Mouse (Mus musculus): ENCODE data around the gene Gstp2.

The Gstp2 gene

DNA sequence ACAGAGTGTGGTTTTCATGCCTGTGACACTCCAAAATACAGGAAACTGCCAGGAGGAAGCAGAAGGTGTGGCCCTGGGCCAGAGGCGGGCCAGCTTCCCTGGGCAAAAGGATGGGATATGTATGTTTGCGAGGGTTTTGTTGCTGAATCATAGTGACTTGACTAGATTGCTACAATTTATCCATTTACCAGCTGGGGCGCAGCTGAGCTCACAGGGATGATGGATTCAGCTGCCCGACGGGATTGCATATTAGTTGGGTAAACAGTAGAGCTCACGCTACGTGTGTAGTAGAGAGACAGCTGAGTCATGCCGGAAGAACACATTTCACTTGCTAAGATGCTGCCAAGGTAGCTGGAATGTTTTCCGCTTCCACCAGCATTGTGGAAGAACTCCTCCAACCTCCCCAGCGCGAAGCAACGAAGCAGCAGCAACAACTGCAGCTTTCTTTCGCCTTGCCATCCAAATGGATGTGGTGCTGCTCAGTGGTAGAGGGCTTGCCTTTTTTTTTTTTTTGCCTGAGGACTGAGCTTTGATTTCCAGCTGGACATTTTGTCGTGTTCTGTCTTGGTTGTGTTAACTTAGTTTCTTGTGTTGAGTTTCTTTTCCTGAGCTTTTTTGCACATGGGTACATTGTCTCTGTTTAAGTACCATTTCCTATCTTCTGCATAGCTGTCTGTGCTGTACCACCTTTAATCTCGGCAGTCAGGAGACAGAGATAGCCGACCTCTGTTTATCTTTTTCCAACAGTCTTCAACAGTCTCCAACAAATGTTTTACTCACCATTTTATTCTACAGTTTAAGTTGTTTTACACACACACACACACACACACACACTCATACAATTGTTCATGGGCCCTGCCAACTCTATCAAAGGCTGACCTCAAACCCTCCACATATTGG, at the start of gene Gstp2:
Gene Gstp2, minus strand, starts transcription at position 58 of the 900 bp plus-strand sequence.
- peak; percentile 84 for DNase-seq (ENCODE audit: low spot score)

DNA sequence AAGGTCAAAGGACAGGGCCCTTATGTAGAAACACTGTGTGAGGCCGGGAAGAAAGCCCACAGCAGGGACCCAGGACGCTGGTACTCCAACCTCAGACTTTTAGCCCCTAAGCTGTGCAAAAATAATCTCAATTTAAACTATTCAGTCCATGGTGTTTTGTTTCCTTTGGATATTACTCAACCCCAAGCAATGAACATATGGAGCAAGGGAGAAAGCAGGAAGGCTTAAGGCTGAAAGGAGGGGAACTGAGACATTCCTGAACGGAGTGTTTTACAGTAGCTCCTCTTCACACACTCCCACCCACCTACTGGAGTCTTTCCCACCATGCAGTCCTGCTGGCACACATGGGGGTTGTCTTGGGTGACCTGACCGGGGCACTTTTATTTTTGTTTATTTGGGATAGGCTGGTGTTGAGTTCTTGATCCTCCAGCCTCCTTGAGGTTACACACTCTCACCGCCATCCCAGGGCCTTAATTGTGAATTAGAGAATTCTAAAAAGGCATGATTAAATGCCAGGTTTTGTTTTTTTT, 49.0 kb upstream of the Gstp2 start:
- DNase-seq (ENCODE audit: low spot score), result no peak

DNA sequence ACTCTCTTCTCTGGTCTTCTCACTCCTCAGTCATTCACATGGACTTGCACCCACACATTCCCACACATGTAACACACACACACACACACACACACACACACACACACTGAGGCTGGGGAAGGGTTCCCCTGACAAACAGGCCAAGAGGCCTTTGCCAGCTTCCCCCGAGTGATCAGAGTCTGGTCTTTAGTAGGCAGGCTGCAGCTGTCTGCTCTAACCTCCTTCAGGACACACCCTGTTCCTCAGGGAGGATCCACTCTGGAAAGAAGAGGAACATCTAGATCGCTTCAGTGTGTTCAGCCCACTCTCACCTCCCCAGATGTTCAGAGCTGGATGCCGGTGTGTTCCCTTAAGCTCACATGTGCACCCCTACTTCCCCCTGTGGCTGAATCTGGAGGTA, 48.5 kb upstream of the Gstp2 start:
- DNase-seq (ENCODE audit: low spot score), result no peak

DNA sequence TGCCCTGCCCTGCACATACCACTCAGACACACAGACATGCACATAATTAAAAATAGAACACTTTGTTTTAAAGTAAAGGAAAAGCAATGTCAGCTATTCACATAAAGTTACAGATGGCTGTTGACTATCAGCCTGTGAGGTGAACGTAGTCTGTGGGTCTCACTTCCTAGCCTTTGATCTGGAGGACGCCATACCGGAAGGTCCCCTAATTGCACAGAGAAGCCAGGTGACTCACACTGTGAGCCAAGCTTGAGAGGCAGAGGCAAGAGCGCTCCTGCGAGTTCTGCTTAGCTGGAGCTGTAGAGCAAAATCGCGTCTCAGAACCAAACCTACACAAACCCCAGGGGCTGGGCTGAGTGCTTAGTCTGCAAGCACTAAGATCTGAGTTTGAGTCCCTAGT, 47.9 kb upstream of the Gstp2 start:
- DNase-seq (ENCODE audit: low spot score), result no peak

DNA sequence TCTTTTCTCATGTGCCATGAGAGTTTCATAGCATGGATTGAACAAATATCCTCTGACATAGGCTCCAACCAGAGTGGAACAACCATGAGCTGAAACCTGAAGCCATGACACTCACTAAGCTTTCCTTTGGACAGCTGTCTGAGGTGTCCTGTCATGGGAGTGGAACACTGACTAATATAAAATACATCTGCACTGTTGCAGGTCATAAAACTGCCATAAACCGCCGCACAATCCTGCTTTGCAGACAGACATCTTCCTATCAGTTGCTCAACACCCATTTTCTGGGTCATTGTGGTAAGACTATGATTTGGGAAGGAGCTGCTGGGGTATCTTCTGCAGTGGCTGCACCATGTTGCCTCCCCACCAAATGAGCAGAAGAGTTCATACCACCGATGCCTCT, 46.9 kb upstream of the Gstp2 start:
- no peak for DNase-seq (ENCODE audit: low spot score)

DNA sequence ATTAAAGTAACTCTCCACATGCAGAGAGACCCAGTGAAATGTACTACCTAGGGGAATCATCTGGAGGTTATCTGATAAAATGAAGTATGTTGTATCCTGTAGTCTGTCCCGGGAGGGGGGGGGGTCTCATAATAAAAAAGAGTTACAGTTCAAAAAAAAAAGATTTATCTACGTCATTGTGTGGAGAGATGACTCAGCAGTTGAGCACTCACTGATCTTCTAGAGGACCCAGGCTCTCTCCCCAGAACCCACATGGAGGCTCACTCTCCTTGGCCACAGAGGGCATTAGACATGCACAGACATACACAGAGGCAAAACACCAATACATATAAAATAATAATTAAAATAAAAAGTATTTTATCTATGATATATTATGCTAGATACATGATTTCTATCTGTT, 45.6 kb upstream of the Gstp2 start:
- no peak for DNase-seq (ENCODE audit: low spot score)

DNA sequence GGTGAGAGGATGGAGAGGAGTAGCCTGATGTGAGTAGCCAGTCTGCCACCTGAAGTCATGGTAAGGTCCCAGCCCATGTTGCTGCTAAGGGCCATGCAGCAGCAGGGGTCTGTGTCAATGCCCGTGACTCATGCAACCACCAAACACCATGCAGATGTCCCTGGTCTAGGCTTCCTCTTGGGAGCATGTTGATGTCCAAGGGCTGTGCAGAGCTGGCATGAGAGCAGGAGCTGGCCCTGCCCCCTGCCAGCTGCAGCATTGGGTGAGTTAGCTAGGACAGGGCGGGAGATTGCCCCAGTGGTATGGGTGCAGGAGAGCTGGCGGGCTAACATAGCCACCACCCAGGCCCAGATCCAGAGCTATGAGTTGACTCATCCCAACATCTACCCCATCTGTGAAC, 44.6 kb upstream of the Gstp2 start:
- no peak for DNase-seq (ENCODE audit: low spot score)

DNA sequence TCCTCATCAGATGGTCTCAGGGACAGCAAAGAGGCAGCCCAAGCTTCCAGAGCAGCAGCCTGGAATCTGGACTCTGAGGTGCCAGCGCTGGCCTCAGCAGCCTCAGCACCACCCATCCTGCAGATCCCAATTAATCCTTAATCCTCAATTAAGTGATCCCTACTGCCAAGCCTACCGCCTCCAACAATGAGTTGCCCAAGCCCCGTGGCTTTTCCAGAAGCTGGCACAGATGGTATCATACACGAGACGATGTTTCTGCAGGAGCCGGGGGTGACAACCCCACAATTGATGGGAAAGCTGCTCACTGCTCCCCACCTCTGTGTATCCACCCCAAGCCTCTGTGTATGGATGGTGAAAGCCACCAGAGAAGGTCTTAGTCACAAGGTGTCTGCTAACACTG, 43.3 kb upstream of the Gstp2 start:
- DNase-seq (ENCODE audit: low spot score), result no peak

DNA sequence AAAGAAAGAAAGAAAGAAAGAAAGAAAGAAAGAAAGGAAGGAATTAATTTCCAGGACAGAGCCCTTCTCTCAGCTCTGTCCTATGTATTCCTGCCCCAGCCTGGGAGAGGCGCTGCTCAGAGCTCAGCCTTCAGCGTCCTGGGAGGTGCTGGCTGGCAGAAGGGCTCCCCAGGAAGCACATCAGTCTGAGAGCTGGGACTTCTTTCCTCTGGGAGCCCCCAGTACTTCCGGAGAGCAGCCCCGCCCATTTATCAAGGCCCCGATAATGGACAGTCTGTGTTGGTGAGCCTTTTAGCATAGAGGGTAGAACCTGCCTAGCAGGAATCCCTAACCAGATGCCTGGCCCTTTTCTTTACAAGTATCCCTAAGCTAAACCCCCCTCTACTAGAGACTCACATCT, 42.3 kb upstream of the Gstp2 start:
- DNase-seq (ENCODE audit: low spot score), result no peak

DNA sequence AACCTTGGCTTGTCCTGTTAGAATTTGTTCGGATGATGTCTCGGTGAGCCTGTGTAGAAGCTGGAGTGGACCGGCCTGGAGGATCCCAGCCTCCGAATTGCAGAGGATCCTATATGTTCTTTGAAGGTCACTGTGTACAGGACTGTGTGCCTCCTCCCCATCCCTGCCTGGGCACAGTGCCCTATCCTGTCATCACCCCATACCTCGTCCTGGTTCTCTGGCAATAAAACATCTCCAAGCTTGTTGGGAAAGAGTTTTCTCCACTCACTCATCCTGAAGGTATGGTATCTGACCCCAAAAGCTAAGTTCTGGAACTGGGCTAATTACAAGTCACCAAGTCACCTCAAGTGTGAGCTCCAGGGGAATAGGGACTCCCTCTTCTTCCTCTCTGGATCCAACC, 41.3 kb upstream of the Gstp2 start:
- DNase-seq (ENCODE audit: low spot score), result no peak

DNA sequence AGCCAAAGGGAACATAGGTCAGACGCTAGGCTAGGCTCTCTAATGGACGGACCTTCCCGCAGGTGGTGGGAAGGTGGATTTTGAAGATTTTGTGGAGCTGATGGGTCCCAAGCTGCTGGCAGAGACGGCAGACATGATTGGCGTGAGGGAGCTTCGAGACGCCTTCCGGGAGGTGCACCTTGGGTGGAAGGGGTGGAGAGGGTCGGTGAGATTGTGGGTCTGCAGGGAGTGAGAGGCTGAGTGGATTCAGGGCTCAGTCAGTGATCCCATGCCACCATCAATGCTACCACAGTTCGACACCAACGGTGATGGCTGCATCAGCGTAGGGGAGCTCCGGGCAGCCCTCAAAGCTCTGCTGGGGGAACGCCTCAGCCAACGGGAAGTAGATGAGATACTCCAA, 40.3 kb upstream of the Gstp2 start:
- no peak for DNase-seq (ENCODE audit: low spot score)

DNA sequence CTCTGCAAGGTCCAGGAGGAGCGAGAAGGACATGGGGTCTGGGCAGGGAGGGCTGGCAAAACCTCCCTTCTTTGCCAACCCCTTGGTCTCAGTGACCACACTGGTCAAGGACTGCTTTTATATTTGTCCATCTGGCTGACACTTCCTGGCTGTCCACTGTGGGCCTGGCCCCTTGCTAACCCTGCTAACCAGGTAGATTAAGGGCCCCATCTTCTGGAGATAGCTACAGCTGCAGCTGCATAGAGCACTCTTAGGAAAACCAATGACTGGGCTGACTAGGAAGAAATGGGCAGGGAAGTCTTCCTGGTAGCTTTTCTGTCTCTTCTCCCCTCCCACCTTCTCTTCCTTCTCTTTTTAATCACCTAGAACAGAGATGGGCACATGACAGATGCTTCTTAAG, 39.2 kb upstream of the Gstp2 start:
- DNase-seq (ENCODE audit: low spot score), result no peak

DNA sequence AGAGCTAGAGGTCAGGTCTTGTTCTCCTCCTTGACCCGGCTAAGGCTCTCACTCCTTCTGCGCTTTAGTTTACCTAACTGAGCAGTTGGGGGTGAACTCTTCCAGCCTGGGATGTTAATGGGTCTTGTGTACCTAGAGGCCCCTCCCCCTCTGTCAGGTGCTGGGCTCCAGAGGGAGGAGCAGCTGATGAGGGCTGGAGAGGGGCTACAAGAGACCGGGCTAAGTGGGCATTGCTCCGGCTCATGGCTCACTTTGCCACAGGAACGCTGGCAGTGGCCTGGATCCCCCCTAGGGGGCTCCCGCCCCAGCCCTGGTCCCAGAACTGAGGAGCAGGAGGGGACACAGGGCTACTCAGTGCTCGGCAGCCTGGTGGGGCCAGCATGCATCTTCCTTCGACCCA, 38.0 kb upstream of the Gstp2 start:
- DNase-seq (ENCODE audit: low spot score), result no peak

DNA sequence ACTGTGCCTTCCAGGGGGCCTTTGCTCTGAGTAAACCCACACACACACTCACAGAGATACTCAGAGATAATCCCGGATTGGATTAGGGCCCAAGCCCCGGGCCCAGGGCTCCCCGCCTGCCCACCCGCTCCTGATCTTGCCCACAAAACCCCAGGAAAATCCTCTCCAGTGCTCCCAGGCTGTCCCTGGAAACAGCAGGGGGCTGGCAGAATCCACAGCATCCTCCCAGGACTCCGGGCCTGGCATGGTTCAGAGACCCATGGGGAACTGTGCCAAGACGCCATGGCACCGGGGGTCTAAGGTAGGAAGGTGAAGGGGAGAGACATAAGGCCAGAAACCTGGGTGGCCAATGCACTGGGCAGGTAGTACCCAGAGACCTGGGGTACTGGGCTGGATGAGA, 37.5 kb upstream of the Gstp2 start:
- DNase-seq (ENCODE audit: low spot score), result no peak

DNA sequence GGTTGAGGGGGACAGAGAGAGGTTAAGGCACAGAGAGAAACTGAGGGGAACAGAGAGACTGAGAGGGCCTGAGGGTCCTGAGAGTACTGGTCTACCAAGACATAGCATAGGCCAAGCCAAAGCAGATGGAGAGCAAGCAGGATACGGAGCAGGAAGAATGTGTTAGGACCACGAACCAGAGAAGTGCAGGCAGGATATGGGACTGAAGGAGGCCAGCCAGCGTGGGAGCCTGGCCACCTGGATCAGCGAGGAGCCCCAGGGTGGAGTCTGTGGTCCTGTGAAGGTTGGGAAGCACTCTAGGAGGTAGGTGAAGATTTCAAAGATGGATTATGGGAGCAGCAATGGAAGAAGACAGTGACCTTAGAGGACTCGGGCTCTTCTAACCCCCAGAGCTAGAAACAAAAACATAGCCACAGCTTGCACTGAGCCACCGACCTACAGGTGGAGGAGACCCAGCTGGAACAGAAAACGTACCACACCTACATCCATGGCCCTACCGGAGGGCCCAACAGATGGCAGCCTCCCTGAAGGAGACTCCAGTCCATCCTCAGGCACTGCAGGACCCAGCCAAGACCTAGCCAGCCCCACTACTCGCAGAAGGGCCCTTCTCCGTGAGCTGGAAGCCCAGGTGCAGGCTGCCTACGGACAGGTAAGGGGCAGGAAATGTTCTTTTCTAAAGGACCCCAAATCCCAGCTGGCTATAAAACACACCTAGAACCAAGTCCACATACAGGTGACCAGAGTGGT, 36.6 kb upstream of the Gstp2 start:
- DNase-seq (ENCODE audit: low spot score), result no peak

DNA sequence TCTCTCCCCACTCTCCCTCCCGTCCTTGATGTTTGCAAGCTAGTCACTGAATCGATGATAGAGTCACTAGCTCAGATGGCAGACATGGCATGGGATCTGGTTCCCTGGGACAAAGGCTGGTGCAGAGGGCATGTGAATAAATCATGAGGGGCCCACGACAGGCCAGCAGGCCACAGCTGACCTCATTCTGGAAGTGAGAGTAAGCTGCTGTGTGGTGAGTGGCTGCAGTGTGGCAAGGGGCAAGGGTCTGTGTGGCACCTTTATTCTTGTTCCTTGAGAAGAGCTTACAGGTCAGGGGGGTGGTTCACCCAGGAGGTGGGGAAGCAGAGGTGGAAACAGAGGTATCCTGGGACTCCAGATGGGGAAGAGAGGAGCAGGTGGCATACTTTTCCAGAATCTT, 35.6 kb upstream of the Gstp2 start, which contains the start of gene Cabp2:
Gene Cabp2, plus strand, starts transcription at position 185 of the 400 bp plus-strand sequence.
- no peak for DNase-seq (ENCODE audit: low spot score)

DNA sequence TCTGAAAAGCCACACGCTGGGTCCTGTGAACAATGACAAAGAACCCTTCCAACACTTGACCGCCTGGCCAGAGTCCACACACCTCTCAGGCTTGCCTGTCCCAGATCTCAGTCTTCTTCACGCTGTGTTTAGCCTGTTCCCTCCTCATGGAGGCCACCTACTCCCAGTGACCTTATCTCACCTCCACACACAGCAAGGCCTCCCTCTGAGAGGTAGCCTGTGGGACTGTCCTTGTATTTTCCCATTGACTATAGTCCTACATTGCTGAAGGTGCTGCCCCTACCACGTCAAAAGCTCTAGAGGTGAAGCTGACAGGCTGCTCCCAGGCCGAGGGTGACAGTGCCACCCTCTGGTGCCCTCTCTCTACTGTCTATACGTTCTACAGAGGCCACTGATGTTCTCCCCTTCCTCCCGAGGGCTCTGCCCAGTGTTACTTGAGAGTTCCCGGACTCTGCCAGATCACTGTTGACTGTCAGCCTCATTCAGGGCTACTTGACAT, 34.7 kb upstream of the Gstp2 start:
- DNase-seq (ENCODE audit: low spot score), result no peak

DNA sequence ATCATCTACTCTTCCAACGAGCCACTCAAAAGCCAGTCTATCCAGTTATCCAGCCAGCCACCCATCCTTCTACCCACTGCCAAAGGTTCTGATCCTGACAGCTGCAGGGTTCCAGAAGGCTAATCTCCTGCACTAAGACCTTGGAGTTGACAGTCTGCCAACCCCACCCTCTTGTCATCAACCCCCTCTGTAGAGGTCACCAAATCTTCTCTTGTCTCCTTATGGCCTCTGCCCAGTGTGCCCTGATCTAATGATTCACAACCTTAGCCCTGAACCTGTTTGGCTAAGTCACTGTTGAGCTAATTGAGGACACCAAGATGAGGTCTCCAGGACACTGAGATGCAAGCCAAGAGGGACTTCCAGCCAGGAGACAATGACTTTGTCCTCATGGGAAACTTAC, 33.8 kb upstream of the Gstp2 start:
- no peak for DNase-seq (ENCODE audit: low spot score)

DNA sequence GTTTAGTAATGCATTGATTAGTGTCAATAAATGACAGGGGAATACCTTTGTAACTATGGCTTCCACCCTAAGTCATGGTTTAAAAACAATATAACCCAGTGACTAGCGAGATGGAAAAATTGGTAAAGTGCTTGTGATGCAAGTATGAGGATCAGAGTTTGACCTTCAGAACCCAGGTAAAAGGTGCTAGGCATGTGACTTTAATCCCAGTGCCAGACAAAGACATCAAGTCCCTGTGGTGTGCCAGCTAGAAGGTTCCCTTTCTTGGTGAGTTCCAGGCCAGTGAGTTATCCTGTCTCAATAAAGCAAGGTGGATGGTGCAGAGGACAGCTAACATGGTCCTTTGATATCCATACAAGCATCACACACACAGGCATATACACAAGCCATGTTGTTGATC, 29.7 kb upstream of the Gstp2 start:
- DNase-seq (ENCODE audit: low spot score), result no peak

DNA sequence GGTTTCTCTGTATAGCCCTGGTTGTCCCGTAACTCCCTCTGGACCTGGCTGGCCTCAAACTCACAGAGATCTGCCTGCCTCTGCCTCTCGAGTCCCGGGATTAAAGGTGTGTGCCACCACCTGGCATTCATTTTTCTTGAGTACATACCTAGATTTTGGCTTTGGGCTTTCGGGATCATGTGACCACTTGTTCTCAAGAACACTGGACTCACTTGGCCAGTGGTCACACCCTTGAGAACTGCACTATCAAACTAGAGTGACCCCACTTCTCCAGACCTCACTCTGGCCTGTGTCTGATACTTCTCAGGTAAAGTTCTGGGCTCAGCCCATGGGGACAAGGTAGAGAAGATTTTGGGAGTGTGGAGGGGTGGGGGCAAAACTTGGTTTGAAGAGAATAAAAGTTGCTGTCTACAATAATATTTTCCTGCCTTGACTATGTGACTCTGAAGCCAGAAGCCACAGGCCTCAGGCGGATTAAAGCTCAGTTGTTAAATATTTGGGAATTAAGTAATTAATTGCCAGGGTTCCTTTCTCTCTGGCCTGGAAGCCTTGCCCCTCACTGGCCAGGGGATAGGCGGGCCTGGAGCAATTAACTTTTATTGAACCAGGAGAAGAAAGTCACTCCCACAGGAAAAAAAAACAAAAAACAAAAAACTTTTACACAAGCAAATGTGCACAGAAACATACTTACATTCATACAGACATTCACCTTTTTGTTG, 27.0 kb upstream of the Gstp2 start:
- DNase-seq (ENCODE audit: low spot score), result no peak

DNA sequence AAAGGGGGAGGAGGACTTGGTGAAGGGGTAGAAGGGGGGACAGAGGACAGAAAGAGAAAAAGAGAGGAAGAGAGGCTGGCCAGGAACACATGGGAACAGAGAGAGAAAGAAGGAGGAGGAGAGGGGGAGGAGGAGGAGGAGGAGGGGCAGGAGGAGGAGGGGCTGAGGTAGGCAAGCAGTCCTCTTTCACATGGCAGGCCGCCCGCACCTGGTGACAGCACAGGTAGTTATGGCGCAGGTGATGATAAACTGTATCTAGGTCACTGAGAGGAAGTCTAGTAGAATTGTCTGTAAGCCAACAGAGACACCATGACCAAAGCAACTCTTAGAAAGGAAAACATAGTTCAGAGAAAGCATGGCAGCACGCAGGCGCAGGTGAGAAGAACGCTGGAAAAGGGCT, 25.6 kb upstream of the Gstp2 start:
- no peak for DNase-seq (ENCODE audit: low spot score)

DNA sequence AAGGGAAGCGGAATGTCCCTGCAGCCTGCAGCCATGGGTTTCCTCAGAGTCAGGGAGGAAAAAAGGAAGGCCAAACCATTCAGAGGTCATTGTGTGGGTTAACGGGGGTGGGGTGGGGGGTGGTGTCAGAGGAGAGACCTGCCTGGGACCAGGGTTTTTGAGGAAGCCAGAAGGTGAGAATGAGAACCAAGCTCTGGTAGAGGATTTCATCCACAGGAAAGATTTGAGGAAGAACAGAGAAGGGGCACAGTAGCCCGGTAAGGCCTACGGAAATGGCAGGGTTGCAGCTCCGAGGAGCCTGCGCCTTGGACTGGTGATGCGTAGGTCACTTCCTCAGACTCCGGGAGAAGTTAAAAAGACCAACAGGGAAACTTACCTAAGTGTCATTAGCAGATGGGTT, 24.9 kb upstream of the Gstp2 start:
- no peak for DNase-seq (ENCODE audit: low spot score)

All from testis, postnatal 14 days (tissue).